Mouse (Mus musculus) forebrain, postnatal 0 days (tissue): Measurements from ENCODE around the gene Ncln. TPM values are rescaled to one million over a fixed set of nuclear protein-coding genes. Genes with fewer than 3 reads are reported as not detected.
A peak's percentile ranks its signal among the peaks of the same experiment; 100 is the strongest.

Experiments
- ATAC-seq: fragments of 200-750 bp; cut with Nextera tagmentation; 2 replicates; pipeline ENCODE4 v1.8.0; 2017; ENCODE audit warnings: mild to moderate bottlenecking, moderate library complexity
- DNase-seq: peaks from one replicate; pipeline ENCODE4 v3.0.0-alpha.2; 2015
- H3K27ac ChIP-seq: fragments of 300-500 bp; sonication (generic); 2 replicates; pipeline ENCODE4 v1.5.1; 2014; ENCODE audit warnings: low read depth, mild to moderate bottlenecking, antibody characterized with exemption, low read length, moderate library complexity, mixed read lengths
- H3K27me3 ChIP-seq: fragments of 300-500 bp; sonication (generic); 2 replicates; pipeline ENCODE4 v1.6.1; 2014; ENCODE audit warnings: mild to moderate bottlenecking, low read length, mixed read lengths; ENCODE audit not compliant: insufficient read depth
- H3K36me3 ChIP-seq: fragments of 300-500 bp; sonication (generic); 2 replicates; pipeline ENCODE4 v1.6.1; 2014; ENCODE audit warnings: mild to moderate bottlenecking, moderate library complexity; ENCODE audit not compliant: insufficient read depth
- H3K4me1 ChIP-seq: fragments of 300-500 bp; sonication (generic); 2 replicates; pipeline ENCODE4 v1.6.1; 2014; ENCODE audit warnings: antibody characterized with exemption; ENCODE audit not compliant: insufficient read depth
- H3K4me2 ChIP-seq: fragments of 300-500 bp; sonication (generic); 2 replicates; pipeline ENCODE4 v1.6.1; 2014; ENCODE audit warnings: low read depth, mild to moderate bottlenecking, moderate library complexity
- H3K4me3 ChIP-seq: fragments of 300-500 bp; sonication (generic); 2 replicates; pipeline ENCODE4 v1.5.1; 2014; ENCODE audit warnings: low read depth, low read length, mixed read lengths
- H3K9ac ChIP-seq: fragments of 300-500 bp; sonication (generic); 2 replicates; pipeline ENCODE4 v1.6.1; 2014; ENCODE audit warnings: mild to moderate bottlenecking
- H3K9me3 ChIP-seq: fragments of 300-500 bp; sonication (generic); 2 replicates; pipeline ENCODE4 v1.6.1; 2016; ENCODE audit warnings: low read length
- CTCF ChIP-seq: sonication (generic); IDR thresholded peaks from 2 replicates; pipeline ENCODE4 v1.5.1; 2016; ENCODE audit warnings: antibody characterized with exemption, control low read depth, low read depth
- WGBS: fragments of 180-500 bp; shearing (Covaris S2); extraction: QIAGEN DNeasy Blood & Tissue Kit; methylation state at CpG from one replicate; pipeline ENCODE4 v1.1.7; 2014; 5-methylcytosine and 5-hydroxymethylcytosine counted together
- polyA plus RNA-seq: library from polyadenylated mRNA; unstranded; fragments of >200 nt; fragmentation: Nextera tagmentation; extraction: Ambion mirVana; gene quantifications from 2 replicates; pipeline ENCODE4 v1.2.1, GENCODE M21; 2015
- total RNA-seq: library from RNA; depleted of rRNA; stranded (reverse); fragments of >200 nt; gene quantifications from 2 replicates; pipeline ENCODE4 v1.2.3, GENCODE M21; 2014

The Ncln gene
- total and polyA plus RNA-seq, 2 experiments from 2014 or later = 65.0 to 105 TPM

DNA sequence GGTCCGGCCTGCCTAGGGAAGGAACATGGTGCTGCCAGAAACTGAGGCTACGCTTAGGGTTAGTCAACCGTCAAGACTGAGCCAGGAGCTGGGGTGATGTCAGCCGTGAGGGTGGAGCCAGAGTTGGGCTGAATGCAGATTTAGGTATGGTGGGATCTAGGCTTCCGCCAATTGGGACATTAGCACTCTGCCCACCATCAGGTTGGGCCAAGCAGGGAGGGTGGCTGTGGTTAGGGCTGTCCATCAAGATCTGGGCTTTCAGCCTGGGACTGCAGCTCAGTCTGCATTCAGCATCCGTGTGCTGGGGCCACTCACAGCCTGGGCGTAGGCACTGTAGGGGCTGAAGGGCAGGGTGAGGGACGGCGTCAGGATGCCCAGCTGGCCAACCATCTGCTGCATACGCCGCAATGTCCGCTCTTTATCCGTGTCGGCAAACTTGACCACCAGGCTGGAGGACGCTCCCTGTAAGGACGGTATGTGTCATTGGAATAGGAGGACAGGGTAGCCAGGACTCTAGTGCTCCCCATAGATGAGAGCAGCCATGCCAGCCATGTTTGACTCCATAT lies 28.4 kb downstream of the Ncln start:
- H3K36me3 ChIP-seq = peaks cover 49% of the 10 kb centered on the region
- no peak for TF ChIP-seq CTCF
- 86% methylated on average over 16 of the region's 16 CpGs for WGBS

DNA sequence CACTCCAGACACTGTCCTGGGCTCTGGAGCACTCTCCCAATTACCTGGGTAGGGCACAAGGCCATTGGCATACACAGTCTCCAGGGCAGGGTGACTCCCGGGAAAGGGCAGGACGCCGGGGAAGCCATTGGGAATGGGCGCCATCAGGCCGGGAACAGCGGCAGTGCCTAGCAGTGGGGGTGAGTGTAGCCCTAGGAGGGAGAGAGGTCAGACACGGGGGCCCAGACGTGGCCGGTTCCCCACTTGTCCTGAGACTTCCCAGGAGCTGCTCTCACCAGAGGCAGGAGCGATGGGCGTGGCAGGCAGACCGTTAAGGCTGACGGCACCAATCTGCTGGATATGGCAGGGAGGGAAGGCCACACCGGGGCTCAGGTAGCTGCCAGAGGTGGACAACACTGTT lies 29.3 kb downstream of the Ncln start:
- Histone ChIP-seq H3K4me3 (no peak overlapping the region), H3K9me3 (no peaks in the 10 kb centered on the region), H3K36me3 (peaks cover 53% of the 10 kb centered on the region), H3K27me3 (peaks cover 2% of the 10 kb centered on the region; the same call in 1 of the 2 replicates), H3K4me1 (peaks cover 5% of the 10 kb centered on the region; the same call in 1 of the 2 replicates), H3K9ac (no peak overlapping the region), H3K27ac (no peak overlapping the region), H3K4me2 (no peak overlapping the region)
- DNase-seq (no peak), ATAC-seq (no peak)
- 71% methylated on average over 14 of the region's 14 CpGs for WGBS
- no peak for TF ChIP-seq CTCF

More for the DNA sequence above, 28.4 kb downstream of the Ncln start:
- peaks cover 5% of the 10 kb centered on the region; the same call in 1 of the 2 replicates for H3K4me1 ChIP-seq
- no peak overlapping the region for H3K4me3 ChIP-seq
- H3K9me3 ChIP-seq = no peaks in the 10 kb centered on the region
- no peaks in the 10 kb centered on the region for H3K27me3 ChIP-seq
- ATAC-seq (no peak), DNase-seq (no peak)
- no peak overlapping the region for H3K4me2 ChIP-seq
- H3K27ac ChIP-seq = no peak overlapping the region
- H3K9ac ChIP-seq = no peak overlapping the region

- Histone ChIP-seq H3K36me3 (peaks cover 58% of the 10 kb centered on the region), H3K9ac (no peak overlapping the region), H3K27ac (no peak overlapping the region), H3K4me2 (no peak overlapping the region), H3K9me3 (no peaks in the 10 kb centered on the region), H3K27me3 (peaks cover 6% of the 10 kb centered on the region; the same call in 1 of the 2 replicates), H3K4me1 (peaks cover 5% of the 10 kb centered on the region; the same call in 1 of the 2 replicates), H3K4me3 (no peak overlapping the region)
- TF ChIP-seq CTCF = no peak
- WGBS = 92% methylated on average over 2 of the region's 2 CpGs
- ATAC-seq = no peak
- DNase-seq = no peak
Observed at GRCm38 (mm10) chr10:81466066-81466465, 30.1 kb downstream of the Ncln start.

DNA sequence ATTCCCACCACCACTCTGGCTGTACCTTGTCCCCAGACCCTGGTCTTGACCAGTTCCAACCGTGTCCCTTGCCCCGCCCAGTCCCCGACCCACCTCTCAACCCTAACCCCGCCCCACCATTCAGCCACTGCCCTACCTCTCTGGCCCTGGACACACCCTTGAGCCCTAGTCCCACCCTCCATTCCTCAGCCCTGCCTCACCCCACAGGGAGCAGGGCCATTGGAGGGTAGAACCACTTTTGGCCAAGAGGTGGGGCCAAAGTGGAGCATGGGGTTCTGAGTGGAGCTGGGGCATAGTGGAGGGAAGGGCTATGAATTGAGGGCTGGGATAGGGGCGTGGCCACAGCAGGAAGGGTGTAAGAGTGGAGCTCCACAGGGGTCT lies 30.9 kb downstream of the Ncln start:
- Histone ChIP-seq H3K9ac (no peak overlapping the region), H3K9me3 (no peaks in the 10 kb centered on the region), H3K4me3 (no peak overlapping the region), H3K27me3 (peaks cover 9% of the 10 kb centered on the region; the same call in 1 of the 2 replicates), H3K36me3 (peaks cover 58% of the 10 kb centered on the region), H3K4me2 (no peak overlapping the region), H3K4me1 (no peaks in the 10 kb centered on the region), H3K27ac (no peak overlapping the region)
- WGBS = 6% methylated on average over 5 of the region's 5 CpGs
- peak; percentile 10; the same call in 1 of the 2 replicates for TF ChIP-seq CTCF
- DNase-seq (no peak), ATAC-seq (no peak)

GRCm38 (mm10) chr10:81464405-81465264 lies 31.6 kb downstream of the Ncln start:
- Histone ChIP-seq H3K9me3 (no peaks in the 10 kb centered on the region), H3K4me2 (peak overlapping the region; percentile 37), H3K4me3 (no peak overlapping the region), H3K27me3 (peaks cover 9% of the 10 kb centered on the region; the same call in 1 of the 2 replicates), H3K9ac (no peak overlapping the region), H3K4me1 (no peaks in the 10 kb centered on the region), H3K36me3 (peaks cover 58% of the 10 kb centered on the region), H3K27ac (no peak overlapping the region)
- TF ChIP-seq CTCF = no peak
- ATAC-seq (peak; percentile 70), DNase-seq (no peak)
- 5% methylated on average over 32 of the region's 33 CpGs for WGBS

DNA sequence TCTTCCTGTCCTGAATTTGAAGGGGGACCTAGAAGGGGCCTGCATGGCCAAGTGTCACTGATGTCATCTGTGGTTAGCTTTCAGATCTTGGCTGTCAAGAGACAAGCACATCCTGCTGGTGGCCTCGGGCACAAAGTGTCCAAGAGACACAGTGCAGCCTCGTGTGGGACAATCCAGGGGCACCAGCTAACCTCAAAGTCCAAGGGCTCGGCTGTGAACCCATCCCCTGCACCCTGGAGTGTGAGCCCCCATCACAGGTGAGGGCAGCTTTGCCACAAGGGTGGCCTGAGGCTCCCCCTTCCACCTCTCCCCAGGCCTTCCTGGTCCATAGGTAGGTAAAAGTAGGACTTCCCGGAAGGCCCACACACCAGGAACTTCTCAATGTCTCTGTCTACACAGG lies 32.7 kb downstream of the Ncln start:
- Histone ChIP-seq H3K4me2 (no peak overlapping the region), H3K9ac (no peak overlapping the region), H3K36me3 (peaks cover 54% of the 10 kb centered on the region), H3K27me3 (peaks cover 9% of the 10 kb centered on the region; the same call in 1 of the 2 replicates), H3K4me3 (no peak overlapping the region), H3K4me1 (no peaks in the 10 kb centered on the region), H3K9me3 (no peaks in the 10 kb centered on the region), H3K27ac (no peak overlapping the region)
- 73% methylated on average over 4 of the region's 4 CpGs for WGBS
- TF ChIP-seq CTCF = no peak
- no peak for ATAC-seq
- no peak for DNase-seq

DNA sequence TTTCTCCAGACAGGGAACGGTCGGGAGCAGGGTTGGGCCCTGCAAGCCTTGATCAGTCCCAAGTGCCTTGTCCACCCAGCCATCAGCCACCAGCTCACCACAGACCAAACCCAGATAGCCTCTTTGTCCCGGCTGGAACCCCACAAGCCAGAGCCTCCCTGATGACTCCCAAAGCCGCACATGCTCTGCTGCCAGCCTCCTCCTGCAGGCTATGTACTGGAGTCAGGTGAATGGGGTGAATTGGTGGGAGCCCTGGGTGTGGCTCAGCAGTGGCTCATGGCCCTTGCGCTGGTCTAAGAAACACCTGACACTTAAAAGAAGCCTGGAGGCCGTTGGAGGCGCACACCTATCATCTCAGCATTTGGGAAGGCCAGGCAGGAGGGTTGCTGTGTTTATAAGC lies 33.3 kb downstream of the Ncln start:
- no peak overlapping the region for H3K27ac ChIP-seq
- H3K27me3 ChIP-seq = peaks cover 9% of the 10 kb centered on the region; the same call in 1 of the 2 replicates
- H3K9ac ChIP-seq = no peak overlapping the region
- H3K9me3 ChIP-seq = no peaks in the 10 kb centered on the region
- peaks cover 49% of the 10 kb centered on the region for H3K36me3 ChIP-seq
- 85% methylated on average over 7 of the region's 7 CpGs for WGBS
- DNase-seq (no peak), ATAC-seq (no peak)
- H3K4me2 ChIP-seq = no peak overlapping the region
- TF ChIP-seq CTCF = no peak
- no peaks in the 10 kb centered on the region for H3K4me1 ChIP-seq
- no peak overlapping the region for H3K4me3 ChIP-seq
